Mouse (Mus musculus): Measurements from ENCODE around the gene Dmrtc1b.
A peak's percentile ranks its signal among the peaks of the same experiment; 100 is the strongest.
"Not testable (repeated sequence)": the region's sequence is repeated elsewhere in the genome, so short reads cannot be mapped to it uniquely, and the experiment has no call there.

The Dmrtc1b gene

GRCm38 (mm10) chrX:102707535-102707934 lies at the start of gene Dmrtc1b, which contains the start of gene Gm9112:
TSS of gene Dmrtc1b (plus strand) at chrX:102707865.
TSS of gene Gm9112 (minus strand) at chrX:102707635.
- DNase-seq, result not testable (repeated sequence)

GRCm38 (mm10) chrX:102660712-102661111 lies 47.0 kb upstream of the Dmrtc1b start:
- DNase-seq, result peak; percentile 18 to 51

GRCm38 (mm10) chrX:102666641-102667040 lies 41.0 kb upstream of the Dmrtc1b start:
- DNase-seq, result no peak

DNA sequence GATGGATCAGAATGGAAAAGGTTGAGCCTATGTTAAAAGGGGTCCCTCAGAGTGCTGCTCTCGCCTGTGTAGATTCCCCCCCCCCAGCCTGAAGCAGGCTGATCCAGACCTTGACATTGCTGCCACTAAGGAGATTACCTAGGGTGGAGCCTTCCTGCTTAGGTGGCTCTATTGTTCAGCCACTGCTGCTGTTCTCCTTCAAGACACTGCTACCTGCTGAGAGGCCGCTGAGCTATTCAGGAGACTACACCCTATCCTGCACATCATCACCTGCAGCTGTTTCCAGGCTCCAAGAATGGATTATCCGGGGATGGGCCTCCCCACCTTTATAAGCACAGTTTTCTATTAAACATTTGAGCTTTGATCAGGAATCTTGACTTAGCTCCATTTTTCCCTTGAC lies 23.0 kb upstream of the Dmrtc1b start:
- not testable (repeated sequence) for DNase-seq

DNA sequence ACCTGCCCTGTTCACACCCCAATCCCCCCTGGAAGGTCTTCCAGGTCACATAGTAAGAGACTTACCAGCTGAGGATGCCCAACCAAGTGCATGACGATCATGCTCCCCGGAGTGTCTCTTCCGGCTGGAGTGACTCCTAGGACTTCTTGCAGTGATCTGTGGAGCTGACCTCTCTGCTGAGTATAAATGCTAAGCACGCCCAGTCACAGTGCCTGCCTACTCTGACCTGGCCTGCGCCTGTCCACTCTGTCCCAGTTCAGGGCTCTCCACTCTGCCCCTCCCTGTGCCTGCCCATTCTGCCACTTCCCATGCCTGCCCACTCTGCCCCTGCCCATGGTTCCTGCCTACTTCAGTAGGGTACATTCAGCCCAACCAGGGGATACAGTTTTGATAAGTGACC lies 20.8 kb upstream of the Dmrtc1b start, which contains the start of gene Gm3880:
Gene Gm3880, minus strand, starts transcription at position 101 of the 400 bp plus-strand sequence.
- DNase-seq, result not testable (repeated sequence)

DNA sequence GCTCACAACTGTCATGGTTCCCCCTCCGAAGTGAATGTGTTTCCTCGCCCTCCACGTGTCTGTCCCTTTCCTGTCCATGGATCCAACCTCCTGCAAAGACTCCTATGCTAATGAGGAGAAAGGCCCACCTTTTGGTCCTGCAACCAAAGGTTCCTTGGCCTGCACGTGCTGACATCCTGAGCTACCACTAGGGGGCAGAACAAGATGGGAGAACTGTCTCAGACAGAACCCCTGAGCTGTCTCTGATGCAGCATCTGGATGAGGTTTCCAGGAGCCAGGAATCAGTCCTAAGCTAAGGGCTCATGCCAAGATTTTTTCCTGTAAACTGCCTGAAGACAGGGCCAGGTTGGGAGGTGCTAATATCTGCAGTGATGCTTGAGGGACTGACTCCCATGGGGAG lies 18.4 kb upstream of the Dmrtc1b start:
- DNase-seq, result peak; percentile 18 to 46

DNA sequence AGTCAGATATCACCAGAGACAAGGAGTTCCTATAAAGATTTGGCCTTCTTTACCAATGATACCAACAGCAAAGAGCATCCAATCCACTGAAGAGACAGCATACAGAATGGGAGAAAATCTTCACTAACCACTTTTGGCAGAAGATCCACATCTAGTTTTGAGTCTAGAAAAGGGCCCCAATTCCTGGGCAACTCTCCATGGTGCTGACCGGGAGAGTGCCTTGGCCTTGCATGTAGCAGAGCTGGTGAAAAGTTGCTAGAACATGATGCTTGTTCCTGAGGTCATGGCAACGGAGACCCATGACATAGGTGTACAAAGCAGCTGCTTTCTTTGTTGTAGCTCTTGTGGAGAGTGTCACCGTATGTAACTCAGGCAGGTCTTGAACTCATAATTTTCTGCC lies 7.0 kb upstream of the Dmrtc1b start:
- DNase-seq, result peak; percentile 2 to 19

DNA sequence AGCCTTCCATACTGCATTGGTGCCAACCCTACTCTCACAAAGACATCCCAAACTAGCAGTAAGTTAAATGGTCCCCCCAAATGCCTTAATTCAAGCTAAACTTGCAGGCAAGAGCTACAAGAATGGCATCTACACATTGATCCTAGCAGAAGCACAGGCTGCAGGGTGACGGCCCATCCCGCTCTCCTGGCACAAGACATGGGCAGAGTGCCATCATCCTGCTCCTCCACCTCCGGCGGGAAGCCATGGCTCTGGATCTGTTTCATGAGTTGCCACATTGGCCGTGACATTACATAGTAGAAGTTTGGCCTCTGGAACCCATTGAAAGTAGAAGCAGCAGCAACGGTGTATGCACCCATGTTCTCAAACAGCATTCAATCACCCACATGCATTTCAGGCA lies 16.6 kb downstream of the Dmrtc1b start:
- not testable (repeated sequence) for DNase-seq
